Mouse (Mus musculus) adipocyte (in vitro differentiated cells): ENCODE measurements around the gene 2010003K11Rik.
A peak's percentile ranks its signal among the peaks of the same experiment; 100 is the strongest.

ENCODE experiments used
- DNase-seq: peaks from one replicate; pipeline ENCODE4 v3.0.0-alpha.2; 2016; ENCODE audit warnings: low spot score

Gene 2010003K11Rik

GRCm38 (mm10) chr19:4498062-4498933, at the start of gene 2010003K11Rik:
2010003K11Rik (minus strand) TSS chr19:4498583.
- peak; percentile 92 for DNase-seq

DNA sequence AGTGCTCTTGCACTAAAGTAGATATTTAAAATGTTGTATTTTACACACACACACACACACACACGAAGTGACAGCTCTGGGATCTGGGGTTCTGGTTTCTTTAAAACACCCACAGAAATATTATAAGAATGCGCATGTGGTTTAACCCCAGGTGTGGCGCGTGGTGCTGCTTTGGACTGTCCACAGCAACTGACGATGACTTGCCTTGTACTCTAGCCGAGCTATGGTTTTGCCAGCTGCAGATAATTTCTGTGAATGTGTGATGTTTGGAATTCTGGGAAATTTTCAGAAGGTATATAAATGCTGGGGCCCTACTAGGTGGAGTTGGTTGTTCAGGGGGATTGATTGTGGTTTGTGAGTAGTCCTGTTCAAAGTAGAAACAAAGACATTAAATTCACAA, 49.4 kb upstream of the 2010003K11Rik start:
- DNase-seq, result no peak

GRCm38 (mm10) chr19:4545841-4546240, 47.5 kb upstream of the 2010003K11Rik start:
- DNase-seq, result no peak

DNA sequence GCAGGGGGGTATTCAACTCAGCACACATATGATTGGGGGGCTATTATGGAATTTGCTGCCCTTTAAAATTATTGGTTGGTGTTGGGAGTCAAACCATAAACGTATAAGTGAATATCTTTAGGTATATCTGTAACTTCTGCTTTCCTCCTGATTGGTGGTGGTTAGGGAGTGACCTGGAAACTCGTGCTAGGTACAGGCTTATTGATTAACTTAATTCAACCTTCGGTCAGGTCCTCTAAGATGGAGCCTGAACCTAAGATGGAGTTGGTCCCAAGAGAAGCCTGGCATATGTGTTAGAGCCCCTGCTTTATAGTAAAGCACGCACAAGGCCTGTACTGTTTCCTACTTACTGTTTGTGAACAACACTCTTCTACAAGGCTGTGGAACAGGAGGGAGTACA, 46.7 kb upstream of the 2010003K11Rik start:
- no peak for DNase-seq

GRCm38 (mm10) chr19:4542081-4542480, 43.7 kb upstream of the 2010003K11Rik start:
- no peak for DNase-seq

GRCm38 (mm10) chr19:4540992-4541391, 42.6 kb upstream of the 2010003K11Rik start:
- no peak for DNase-seq

- DNase-seq, result no peak
Observed at GRCm38 (mm10) chr19:4540263-4540662, 41.9 kb upstream of the 2010003K11Rik start.

- peak; percentile 81 for DNase-seq
Observed at GRCm38 (mm10) chr19:4536606-4537005, 38.2 kb upstream of the 2010003K11Rik start.

GRCm38 (mm10) chr19:4535922-4536321, 37.5 kb upstream of the 2010003K11Rik start:
- DNase-seq, result peak; percentile 52

DNA sequence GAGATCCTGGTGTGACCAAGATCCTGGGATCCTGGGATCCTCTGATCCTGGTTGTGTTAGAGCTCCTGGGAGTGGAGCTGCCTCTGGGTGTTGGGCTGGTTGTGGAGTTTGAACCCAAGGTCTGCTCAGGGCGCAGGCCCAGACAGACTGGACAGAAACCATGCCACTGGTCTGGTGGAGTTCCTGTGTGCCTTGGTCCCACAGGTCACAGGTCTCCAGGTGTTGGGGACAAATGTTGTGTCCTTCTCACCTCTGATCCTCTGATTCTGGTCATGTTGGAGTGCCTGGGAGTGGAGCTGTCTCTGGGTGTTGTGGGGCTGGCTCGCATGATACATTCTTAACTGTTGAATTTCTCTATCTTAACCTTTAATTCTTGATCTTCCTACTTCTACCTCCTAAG, 36.3 kb upstream of the 2010003K11Rik start:
- DNase-seq, result no peak

DNA sequence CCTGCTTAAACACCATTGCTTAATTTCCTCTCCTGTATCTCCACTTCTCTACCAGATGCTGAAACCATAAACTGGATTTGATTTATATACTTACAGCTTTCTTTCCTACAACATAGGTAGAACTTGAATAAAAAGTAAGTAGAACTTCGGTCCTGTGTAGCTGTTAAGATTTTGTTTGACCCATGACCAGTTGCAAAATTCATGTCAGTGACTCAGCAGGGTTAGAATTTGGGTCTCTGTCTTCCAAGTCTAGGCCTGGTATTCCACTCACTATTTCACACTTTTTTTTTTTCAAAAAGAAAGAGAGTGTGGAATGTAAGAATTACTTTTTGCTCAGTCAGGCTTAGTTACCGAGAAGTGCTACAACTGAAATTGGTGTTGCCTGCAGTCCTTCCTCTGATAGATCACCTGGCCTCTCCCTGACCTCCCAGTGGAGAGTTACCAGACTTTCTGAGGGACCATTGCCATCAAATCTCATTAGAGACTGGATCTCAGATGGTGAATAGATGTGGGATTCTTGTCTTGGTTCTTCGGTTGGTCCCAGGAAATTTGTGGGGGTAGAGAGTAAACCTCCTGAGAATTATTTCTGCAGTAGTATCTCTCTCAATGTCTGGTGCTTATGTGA, 23.2 kb upstream of the 2010003K11Rik start:
- DNase-seq, result peak; percentile 72

DNA sequence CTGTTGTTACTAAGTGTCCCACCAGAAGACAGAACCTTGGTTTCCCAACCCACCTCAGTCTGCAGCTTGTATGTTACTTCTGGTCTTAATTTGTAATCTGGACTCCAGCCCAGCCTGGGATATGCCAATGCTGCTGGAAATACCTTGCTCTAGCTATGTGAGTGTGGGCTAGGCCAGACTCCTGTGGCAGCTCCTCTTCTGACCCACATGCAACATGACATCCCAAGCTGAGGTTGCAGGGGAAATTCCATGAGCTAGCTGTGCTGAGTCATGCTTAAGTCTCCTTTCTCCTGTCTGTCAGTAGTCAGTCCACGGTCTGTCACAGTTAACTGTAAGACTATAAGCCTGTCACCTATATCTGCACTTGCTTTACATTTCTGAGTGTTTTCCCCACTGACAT, 19.1 kb upstream of the 2010003K11Rik start:
- DNase-seq, result peak; percentile 60

DNA sequence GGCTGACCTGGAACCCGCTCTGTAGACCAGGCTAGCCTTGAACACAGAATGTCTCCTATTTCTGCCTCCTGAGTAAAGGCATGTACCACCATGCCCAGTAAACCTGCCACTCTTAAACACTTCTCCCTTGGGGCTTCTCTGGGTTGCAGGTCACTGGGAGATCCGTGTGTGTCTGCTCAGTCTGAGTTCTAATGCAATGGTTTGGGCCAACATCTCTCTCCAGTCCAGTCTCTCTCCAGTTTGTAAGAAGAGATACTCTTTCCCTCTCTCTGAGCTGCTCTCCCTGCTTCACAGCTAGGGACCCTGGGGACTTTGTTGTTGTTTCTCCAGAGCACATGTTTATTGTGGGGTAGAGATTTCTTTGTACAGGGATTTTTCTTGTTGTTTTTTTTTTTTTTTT, 17.9 kb upstream of the 2010003K11Rik start:
- DNase-seq, result peak; percentile 57

DNA sequence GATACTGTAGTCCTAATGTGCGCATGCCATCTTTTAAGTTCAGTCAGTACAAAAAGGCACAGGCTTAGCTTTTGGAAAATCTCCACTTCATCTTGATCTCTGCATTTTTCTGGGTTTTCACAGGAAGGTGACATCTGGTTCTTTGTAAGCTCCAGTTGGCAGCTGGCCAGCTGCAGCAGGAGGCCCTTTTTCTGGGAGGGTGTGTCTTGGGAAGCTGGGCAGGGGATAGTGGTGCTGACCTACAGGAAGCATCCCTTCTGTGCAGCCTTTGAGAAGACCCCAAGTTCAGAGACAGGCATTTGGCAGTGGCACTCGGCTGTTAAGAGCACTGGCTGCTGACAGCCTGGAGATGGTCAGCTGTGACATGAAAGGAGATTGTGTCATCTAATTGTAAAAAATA, 17.4 kb upstream of the 2010003K11Rik start:
- peak; percentile 71 for DNase-seq

DNA sequence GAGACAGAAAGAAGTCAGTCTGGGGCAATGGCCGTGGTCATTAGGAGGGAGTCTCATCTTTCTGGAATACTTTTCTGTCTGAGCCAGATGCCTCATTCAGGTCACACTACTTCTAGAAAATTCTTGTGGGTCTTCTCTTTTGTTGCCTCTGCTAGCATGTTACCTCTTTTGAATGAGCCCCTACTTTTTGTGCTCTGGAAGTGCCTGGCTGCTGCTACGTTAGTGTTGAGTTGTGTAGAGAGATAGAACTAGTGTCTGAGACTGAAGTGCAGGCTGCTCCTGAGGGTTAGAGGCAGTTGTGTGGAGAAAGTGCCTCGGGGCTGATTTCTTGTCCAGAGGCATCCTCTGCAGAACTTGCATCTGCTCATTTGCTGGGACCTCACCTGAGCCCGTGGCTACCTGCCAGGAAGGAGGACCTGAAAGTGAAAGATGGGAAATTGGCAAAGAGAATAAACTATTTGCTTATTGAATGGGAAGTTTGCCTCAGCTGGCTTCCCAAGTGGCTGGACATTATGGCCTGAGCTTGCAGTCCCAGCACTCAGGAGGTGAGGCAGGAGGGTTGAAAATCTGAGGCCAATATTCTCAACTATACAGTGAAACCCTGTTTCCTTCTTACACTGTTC, 15.0 kb upstream of the 2010003K11Rik start:
- no peak for DNase-seq

GRCm38 (mm10) chr19:4511116-4511841, 12.9 kb upstream of the 2010003K11Rik start:
- peak; percentile 94 for DNase-seq

DNA sequence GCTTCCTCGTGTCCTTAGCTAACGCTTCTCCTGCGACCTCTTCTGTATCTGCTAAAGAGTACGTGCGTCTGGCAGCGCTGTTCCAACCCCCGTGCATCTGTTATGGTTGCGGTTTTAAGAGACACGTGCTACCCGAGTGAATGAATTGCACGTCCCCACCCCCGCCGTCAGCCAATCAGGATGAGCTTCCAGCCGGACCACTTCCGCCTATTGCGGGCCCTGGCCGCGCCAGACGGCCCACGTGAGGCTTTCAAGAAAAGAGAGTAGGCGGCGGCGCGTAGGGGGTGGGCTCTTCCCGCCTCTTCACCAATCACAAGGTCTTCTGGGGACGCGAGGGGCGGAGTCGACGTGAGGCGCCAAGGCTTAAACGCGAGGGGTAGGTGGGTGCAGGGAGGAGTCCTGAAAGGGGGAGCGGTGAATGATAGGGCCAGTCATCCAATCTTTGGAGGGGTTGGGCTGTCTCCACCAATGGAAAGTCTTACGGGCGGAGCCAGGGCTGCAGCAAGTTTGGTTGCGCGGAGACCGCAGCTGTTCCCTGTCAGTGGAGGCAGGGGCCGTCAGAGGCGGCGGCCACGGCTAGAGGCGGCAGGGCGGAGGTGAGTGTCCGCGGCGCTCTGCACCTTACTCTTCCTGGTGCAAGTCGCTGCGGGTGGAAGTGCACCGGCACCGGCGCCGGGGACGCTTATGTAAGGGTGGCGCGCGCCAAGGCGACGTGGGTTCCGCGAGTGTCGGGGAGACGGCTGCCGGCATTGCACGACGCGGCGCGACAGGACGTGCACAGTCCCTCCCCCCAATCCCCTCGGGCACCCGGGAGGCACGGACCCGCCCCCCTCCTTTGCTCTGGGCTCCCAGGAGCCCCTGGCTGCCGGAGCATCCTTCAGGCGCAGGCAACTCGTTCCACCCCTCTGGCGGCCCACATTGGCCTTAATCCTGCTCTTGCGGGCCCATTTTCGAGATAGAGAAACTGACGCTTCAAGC, 11.9 kb upstream of the 2010003K11Rik start, which contains the start of gene Pcx:
Gene Pcx, plus strand, starts transcription at position 487 of the 978 bp plus-strand sequence.
- peak; percentile 100 for DNase-seq

DNA sequence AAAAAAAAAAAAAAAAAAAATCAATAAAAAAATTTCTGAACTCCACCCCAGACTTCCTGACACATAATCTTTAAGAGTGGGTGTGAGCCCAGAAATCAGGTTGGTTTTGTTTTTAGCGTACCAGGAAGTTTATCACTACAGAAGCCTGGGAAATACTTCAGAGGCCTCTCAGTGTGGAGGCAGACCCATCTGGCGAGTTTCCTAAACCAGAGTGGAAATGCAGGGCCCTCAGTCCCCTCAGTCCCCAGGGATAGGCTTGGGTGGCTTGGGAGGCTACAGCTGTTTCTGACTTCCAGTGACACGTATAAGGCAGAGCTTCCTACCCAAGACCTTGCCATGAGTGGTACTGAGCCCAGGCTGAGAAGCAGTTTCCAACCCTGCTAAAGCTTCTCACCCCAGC, 9.4 kb upstream of the 2010003K11Rik start:
- DNase-seq, result peak; percentile 38

DNA sequence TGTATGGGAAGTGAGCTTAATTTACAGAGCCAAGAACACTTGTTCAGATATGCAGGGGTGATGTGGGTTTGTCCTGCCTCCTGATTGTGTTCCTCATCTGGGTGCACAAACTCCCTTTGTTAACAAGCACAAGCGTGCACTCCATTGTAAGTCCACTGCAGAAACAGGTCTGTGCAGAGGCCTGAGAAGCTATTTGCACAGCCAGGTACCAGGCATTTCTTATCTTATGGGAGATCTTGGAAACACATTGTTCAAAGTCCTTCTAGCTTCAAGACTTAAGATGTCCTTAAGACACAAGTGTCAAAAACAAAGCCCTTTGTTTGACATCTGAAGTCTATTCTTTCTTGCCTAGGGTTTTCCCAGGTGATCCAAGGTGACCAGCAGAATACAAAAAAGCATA, 6.4 kb upstream of the 2010003K11Rik start:
- no peak for DNase-seq

GRCm38 (mm10) chr19:4502701-4503100, 4.3 kb upstream of the 2010003K11Rik start:
- peak; percentile 50 for DNase-seq
